Mouse (Mus musculus): ENCODE data around the gene Olfr547. TPM values are rescaled to one million over a fixed set of nuclear protein-coding genes. Genes with fewer than 3 reads are reported as not detected.

Gene Olfr547
- polyA plus RNA-seq, 1 experiment from 2014 or later, result not detected

DNA sequence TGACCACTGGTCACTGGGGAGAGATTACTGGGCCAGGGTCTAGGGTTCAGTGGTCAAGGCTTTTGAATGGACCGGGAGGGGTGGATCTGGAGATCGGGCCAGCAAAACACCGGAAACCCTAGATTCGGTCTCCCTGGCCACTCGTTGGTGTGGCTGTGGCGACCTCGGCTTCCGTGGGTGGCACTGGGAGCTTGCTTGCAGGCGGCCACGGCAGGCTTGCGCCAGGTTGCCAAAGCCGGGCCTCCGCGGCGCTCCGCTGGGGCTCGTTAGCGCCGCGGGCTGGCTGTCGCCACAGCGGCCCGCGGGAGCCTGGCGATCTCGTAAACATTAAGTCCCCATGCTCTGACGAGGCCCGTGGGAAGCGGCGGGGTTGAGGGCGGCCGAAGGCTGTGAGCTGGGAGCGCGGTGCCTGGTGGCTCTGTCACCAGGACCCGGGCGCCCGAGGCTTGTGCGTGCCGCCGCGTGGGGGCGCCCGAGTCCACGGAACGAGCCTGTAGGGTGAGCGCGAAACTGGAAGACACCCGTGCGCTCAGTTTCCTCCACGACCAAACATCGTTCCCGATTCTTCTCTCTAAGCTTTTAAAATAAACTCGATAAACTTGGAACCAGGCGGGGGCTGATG, 21.6 kb upstream of the Olfr547 start:
- Histone ChIP-seq H3K4me1 (replicated peaks) (peaks cover 18% of the 10 kb centered on the region), H3K4me2 (peak overlapping the region; percentile 76), H3K9me3 (replicated peaks) (no peaks in the 10 kb centered on the region), H3K9ac (peak overlapping the region; percentile 62), H3K4me3 (replicated peaks) (peak overlapping the region; percentile 52), H3K27ac (no peak overlapping the region), H3K36me3 (no peaks in the 10 kb centered on the region), H3K27me3 (peaks cover 14% of the 10 kb centered on the region)
- DNase-seq (peak; percentile 53), ATAC-seq (ENCODE audit: low read depth) (peak; percentile 86)
- 1% methylated on average over 54 of the region's 54 CpGs for WGBS (ENCODE audit: insufficient replicate concordance)

DNA sequence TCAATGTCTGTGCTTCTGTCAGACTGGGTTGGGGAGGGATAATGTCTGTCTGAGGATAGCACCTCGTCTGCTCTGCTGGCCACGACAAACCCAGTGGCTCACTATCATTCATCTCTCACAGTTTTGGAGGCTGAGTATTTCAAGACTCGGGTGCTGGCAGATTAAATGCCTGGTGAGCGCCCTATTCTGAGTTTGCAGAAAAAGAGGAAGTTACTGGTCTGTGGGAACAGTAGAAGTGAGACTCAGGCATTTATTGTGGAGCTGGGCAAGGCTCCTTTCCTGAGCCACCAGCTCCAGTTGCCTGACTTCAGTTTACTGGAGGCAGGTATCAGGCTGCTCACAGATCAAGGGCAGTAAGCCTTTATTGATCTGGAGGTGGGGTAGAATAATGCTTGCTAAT, 20.4 kb upstream of the Olfr547 start:
- Histone ChIP-seq H3K4me2 (no peak overlapping the region), H3K27ac (no peak overlapping the region), H3K9me3 (replicated peaks) (no peaks in the 10 kb centered on the region), H3K27me3 (peaks cover 14% of the 10 kb centered on the region), H3K4me1 (replicated peaks) (peaks cover 18% of the 10 kb centered on the region), H3K36me3 (no peaks in the 10 kb centered on the region), H3K9ac (no peak overlapping the region), H3K4me3 (replicated peaks) (no peak overlapping the region)
- WGBS (ENCODE audit: insufficient replicate concordance), result 14% methylated on average over 4 of the region's 4 CpGs
- ATAC-seq (ENCODE audit: low read depth) (no peak), DNase-seq (no peak)

DNA sequence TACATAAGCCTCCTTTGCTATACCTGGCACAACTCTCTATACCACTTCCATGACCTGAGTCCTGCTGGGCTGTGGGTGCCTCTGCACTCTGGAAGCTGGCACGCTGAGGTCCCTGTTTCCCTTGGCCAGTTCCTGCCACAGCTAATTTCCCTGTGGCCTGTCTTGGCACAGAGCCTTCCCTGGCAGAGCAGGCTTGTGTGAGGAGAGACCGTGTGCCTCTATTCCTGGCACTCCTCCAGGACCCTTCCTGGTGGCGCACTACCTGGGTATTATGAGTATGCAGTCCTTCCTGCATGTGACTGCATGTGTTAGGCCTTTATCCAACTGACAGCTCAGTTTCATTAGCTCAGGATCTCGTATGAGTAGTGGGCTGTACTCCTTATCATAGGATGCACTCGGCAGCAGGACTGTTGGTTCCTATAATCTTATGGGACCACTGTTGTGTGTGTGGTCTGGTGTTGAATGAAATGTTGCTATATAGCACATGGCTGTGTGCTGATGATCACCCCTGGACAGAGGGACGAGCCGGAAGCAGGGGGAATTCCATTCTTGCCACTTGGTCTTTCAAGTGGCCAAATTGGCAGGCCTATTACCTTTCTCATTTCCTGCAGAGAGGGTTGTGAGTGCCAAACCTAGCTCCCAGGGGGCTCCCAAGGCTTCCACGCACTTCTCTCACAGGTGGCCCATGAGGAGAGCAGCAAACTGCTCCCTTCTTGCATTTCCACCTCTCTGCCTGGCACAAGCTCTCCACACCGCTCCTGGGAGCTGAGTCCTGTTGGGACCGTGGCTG, 18.1 kb upstream of the Olfr547 start:
- H3K9ac ChIP-seq, result no peak overlapping the region
- no peak overlapping the region for H3K4me2 ChIP-seq
- H3K36me3 ChIP-seq, result no peaks in the 10 kb centered on the region
- ATAC-seq (ENCODE audit: low read depth) (no peak), DNase-seq (no peak)
- H3K27ac ChIP-seq, result no peak overlapping the region
- peaks cover 18% of the 10 kb centered on the region for H3K4me1 ChIP-seq (replicated peaks)
- peaks cover 13% of the 10 kb centered on the region for H3K27me3 ChIP-seq
- no peak overlapping the region for H3K4me3 ChIP-seq (replicated peaks)
- WGBS (ENCODE audit: insufficient replicate concordance), result 49% methylated on average over 10 of the region's 10 CpGs
- no peaks in the 10 kb centered on the region for H3K9me3 ChIP-seq (replicated peaks)

DNA sequence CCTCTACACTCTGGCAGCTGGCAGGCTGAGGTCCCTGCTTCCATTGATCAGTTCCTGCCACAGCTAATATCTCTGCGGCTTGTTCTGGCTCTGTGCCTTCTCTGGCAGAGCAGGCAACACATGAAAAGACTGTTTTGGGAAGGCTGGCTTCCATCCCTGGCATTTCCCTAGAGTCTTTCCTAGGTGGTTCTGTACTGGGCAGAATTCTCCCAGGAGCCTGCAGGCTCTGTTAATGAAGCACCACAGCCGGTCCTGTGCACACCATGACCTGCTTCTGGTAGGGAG, 17.6 kb upstream of the Olfr547 start:
- Histone ChIP-seq H3K27ac (no peak overlapping the region), H3K27me3 (peaks cover 11% of the 10 kb centered on the region), H3K9me3 (replicated peaks) (no peaks in the 10 kb centered on the region), H3K4me3 (replicated peaks) (no peak overlapping the region), H3K36me3 (no peaks in the 10 kb centered on the region), H3K4me1 (replicated peaks) (peaks cover 18% of the 10 kb centered on the region), H3K9ac (no peak overlapping the region), H3K4me2 (no peak overlapping the region)
- ATAC-seq (ENCODE audit: low read depth) (no peak), DNase-seq (no peak)
- WGBS (ENCODE audit: insufficient replicate concordance), result 59% methylated on average over 2 of the region's 2 CpGs

DNA sequence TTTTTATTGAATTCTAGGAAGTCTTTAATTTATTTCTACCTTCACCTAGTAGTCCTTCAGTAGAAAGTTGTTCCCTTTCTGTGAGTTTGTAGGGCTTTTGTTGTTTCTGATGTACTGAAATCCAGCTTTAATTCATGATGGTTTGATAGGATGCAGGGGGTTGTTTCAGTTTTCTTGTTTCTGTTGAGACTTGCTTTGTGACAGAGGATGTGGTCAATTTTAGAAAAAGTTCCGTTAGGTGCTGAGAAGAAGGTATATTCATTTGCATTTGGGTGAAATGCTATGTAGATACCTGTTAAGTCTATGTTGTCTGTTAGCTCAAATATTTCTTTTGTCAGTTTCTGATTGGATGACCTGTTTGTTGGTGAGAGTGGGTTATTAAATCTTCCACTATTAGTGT, 5.5 kb upstream of the Olfr547 start:
- Histone ChIP-seq H3K27me3 (no peaks in the 10 kb centered on the region), H3K36me3 (no peaks in the 10 kb centered on the region), H3K27ac (no peak overlapping the region), H3K4me3 (replicated peaks) (no peak overlapping the region), H3K9me3 (replicated peaks) (no peaks in the 10 kb centered on the region), H3K4me1 (replicated peaks) (no peaks in the 10 kb centered on the region), H3K4me2 (no peak overlapping the region), H3K9ac (no peak overlapping the region)
- ATAC-seq (ENCODE audit: low read depth) (no peak), DNase-seq (no peak)
- WGBS (ENCODE audit: insufficient replicate concordance), result 43% methylated on average over 1 of the region's 1 CpGs

DNA sequence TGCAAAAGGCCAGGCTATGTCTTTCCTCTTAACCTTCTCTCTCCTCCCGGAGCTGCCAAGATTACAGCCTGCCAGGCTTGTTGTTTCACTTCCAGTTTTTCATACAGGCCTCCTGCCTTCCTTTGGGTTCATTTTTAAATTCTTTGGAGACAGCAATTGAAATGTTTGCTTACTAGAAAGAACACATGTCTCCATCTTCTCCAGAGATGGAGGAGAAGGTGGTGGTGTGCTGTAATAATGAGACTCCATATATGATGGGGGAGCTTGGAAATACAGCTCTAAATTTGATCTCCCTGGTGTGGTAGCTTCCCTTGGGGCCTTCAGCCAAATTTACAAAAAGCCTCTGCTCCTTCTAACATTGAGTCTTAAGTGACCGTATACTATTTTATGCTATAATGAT, 6.0 kb downstream of the Olfr547 start, which contains the start of gene Olfr548-ps1:
TSS of gene Olfr548-ps1 (plus strand) at position 301 of the 400 bp plus-strand sequence.
- Histone ChIP-seq H3K4me1 (replicated peaks) (no peaks in the 10 kb centered on the region), H3K36me3 (no peaks in the 10 kb centered on the region), H3K4me3 (replicated peaks) (no peak within 1 kb of the TSS), H3K4me2 (no peak within 1 kb of the TSS), H3K27me3 (no peaks in the 10 kb centered on the region), H3K9ac (no peak within 1 kb of the TSS), H3K27ac (no peak within 1 kb of the TSS), H3K9me3 (replicated peaks) (no peaks in the 10 kb centered on the region)
- WGBS (ENCODE audit: insufficient replicate concordance), result 65% methylated on average over 2 of the region's 2 CpGs
- ATAC-seq (ENCODE audit: low read depth) (no peak), DNase-seq (no peak)

DNA sequence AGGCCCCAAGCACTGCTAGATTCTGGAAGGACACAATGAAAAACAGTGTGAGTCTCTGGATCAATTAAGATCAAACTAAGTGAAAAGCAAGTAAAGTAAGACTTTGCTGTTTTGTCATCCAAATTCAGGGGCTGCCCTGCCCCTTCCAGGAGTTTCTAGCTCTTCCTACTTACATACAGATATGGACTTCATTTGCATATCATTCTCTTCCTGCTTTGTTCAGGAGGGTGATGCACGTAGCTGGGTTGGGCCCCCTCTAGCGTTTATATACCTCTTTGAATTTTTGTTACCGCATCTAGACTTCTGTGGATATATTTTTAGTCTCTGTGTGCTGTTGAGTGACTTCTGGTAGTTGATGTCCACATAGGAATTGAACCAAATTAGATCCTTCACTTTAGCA, 6.7 kb downstream of the Olfr547 start:
- H3K9ac ChIP-seq, result no peak overlapping the region
- 29% methylated on average over 3 of the region's 3 CpGs for WGBS (ENCODE audit: insufficient replicate concordance)
- no peak overlapping the region for H3K4me3 ChIP-seq (replicated peaks)
- no peak overlapping the region for H3K27ac ChIP-seq
- H3K4me1 ChIP-seq (replicated peaks), result no peaks in the 10 kb centered on the region
- DNase-seq, result no peak
- no peaks in the 10 kb centered on the region for H3K36me3 ChIP-seq
- no peak for ATAC-seq (ENCODE audit: low read depth)
- no peaks in the 10 kb centered on the region for H3K9me3 ChIP-seq (replicated peaks)
- no peaks in the 10 kb centered on the region for H3K27me3 ChIP-seq
- no peak overlapping the region for H3K4me2 ChIP-seq

DNA sequence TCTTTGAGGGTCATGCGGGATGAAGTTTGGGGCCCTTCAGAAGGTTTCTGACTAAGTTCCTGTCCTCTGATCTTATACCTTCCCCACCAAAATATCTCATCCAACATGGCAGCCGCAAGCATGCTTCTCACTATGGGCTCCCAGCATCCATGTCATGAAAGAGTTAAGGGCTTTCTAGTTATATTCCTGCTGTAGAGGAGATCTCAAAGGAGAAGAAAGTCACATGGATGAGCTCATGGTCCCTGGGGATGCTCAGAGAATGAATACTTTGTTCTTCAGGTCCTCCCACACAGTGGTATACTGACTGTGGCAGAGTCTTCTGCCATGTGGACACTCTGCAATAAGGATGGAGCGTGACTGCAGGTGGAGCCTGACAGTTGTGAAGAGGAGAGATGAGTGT, 15.0 kb downstream of the Olfr547 start, which contains the start of gene Olfr549:
TSS of gene Olfr549 (plus strand) at position 301 of the 400 bp plus-strand sequence.
- ATAC-seq (ENCODE audit: low read depth) (no peak), DNase-seq (no peak)
- 67% methylated on average over 3 of the region's 3 CpGs for WGBS (ENCODE audit: insufficient replicate concordance)
- H3K27me3 ChIP-seq, result no peaks in the 10 kb centered on the region
- no peak within 1 kb of the TSS for H3K9ac ChIP-seq
- H3K4me3 ChIP-seq (replicated peaks), result no peak within 1 kb of the TSS
- no peaks in the 10 kb centered on the region for H3K36me3 ChIP-seq
- H3K9me3 ChIP-seq (replicated peaks), result no peaks in the 10 kb centered on the region
- H3K4me2 ChIP-seq, result no peak within 1 kb of the TSS
- no peak within 1 kb of the TSS for H3K27ac ChIP-seq
- H3K4me1 ChIP-seq (replicated peaks), result no peaks in the 10 kb centered on the region

DNA sequence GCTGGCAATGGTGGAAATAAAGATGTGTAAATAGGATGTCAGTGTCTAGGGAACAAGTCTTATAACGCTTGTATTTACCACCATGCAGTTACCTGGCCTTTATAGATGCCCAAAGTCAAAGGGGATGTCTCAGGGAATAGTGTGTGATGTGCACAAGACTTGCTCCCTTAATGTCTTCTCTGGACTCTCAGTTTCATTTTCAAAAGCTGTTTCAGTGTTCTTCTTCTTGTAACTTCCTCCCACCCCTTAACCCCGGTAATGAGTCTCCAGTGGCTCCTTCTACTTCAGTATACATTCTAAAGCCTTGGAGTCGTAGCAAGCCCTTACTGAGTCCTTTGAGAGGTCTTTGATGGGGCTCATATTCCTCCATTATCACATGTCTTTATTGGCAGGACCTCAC, 18.7 kb downstream of the Olfr547 start:
- no peak for ATAC-seq (ENCODE audit: low read depth)
- no peak overlapping the region for H3K27ac ChIP-seq
- no peaks in the 10 kb centered on the region for H3K27me3 ChIP-seq
- 51% methylated on average over 3 of the region's 3 CpGs for WGBS (ENCODE audit: insufficient replicate concordance)
- no peaks in the 10 kb centered on the region for H3K9me3 ChIP-seq (replicated peaks)
- H3K4me2 ChIP-seq, result no peak overlapping the region
- no peak overlapping the region for H3K4me3 ChIP-seq (replicated peaks)
- no peaks in the 10 kb centered on the region for H3K4me1 ChIP-seq (replicated peaks)
- H3K36me3 ChIP-seq, result no peaks in the 10 kb centered on the region
- H3K9ac ChIP-seq, result no peak overlapping the region
- no peak for DNase-seq

DNA sequence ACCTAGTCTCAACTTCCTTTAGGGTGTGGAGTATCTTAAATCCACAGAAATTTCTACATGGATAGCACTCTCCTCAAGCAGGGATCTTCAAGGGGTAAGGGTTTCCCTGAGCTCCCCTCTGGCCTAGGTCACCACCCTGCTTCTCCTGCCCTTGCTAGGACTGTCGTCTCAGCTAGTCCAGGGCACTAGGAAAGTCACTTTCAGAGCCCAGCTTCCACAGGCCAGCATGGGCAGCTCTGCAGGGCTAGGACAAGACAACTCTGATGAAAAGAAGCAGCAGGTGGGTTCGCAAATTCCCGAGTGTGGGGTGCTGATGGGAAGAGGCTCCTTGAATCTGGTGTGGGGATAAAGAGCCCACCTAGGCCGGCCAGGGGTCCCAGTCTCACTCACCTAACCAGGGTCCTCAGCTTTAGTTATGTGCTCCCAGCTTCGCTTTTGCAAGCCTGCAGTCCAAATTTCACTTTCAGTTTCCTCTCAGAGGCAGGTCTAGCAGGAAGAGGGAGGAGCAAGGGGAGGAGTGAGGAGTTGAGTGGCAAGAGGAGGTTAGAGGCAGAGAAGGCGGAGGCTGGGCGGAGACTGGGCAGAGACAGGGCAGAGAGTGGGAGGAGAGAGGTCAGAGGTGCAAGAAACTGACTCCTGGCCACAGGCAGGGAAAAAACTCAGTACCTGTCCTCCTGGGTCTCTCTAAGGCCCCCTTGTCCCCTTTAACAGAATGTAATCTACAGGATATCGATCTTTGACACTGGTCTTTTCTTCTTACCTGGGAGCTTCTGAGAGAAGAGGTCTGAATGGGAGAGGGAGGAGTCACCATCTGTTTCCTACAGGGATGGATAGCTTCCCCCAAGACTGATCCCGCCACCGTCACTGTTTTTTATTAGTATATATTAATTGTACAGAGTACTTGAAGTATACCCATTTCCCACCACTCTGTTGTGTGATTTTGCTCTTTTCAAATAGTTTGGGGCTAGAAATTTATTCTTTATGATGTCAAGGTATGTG, 30.7 kb downstream of the Olfr547 start, which contains the start of gene Trim21:
TSS of gene Trim21 (minus strand) at position 488 of the 999 bp plus-strand sequence.
- H3K4me1 ChIP-seq (replicated peaks), result peaks cover 19% of the 10 kb centered on the region
- peak within 1 kb of the TSS; percentile 60 for H3K27ac ChIP-seq
- H3K36me3 ChIP-seq, result no peaks in the 10 kb centered on the region; the same call in 1 of the 2 replicates
- DNase-seq (peak; percentile 88), ATAC-seq (ENCODE audit: low read depth) (peak; percentile 100)
- 5% methylated on average over 10 of the region's 10 CpGs for WGBS (ENCODE audit: insufficient replicate concordance)
- peak within 1 kb of the TSS; percentile 77 for H3K9ac ChIP-seq
- no peaks in the 10 kb centered on the region for H3K9me3 ChIP-seq (replicated peaks)
- peak within 1 kb of the TSS; percentile 85 for H3K4me2 ChIP-seq
- peak within 1 kb of the TSS; percentile 75 for H3K4me3 ChIP-seq (replicated peaks)
- H3K27me3 ChIP-seq, result no peaks in the 10 kb centered on the region

DNA sequence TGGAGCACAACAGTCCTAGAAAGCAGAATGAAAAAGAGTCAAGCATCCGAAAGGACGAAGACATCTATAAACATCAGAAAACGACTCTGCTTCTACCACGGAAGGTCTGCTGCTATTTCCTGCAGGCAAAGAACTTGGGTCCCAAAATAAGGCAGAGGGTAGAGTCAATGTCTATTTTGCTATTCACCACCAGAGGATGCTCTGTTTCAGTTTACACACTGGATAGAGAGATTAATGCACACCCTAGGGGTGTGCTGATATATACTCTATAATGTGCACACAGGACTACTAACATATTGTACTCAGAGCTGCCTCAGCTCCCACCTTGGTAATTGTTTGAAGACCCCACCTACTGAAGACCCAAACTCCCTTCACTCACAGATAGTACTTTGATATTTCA, 31.7 kb downstream of the Olfr547 start:
- DNase-seq (no peak), ATAC-seq (ENCODE audit: low read depth) (no peak)
- no peak overlapping the region for H3K9ac ChIP-seq
- H3K36me3 ChIP-seq, result no peaks in the 10 kb centered on the region
- WGBS (ENCODE audit: insufficient replicate concordance), result 71% methylated on average over 4 of the region's 4 CpGs
- no peak overlapping the region for H3K4me3 ChIP-seq (replicated peaks)
- no peaks in the 10 kb centered on the region for H3K27me3 ChIP-seq
- no peak overlapping the region for H3K27ac ChIP-seq
- H3K4me2 ChIP-seq, result no peak overlapping the region
- peaks cover 19% of the 10 kb centered on the region for H3K4me1 ChIP-seq (replicated peaks)
- no peaks in the 10 kb centered on the region for H3K9me3 ChIP-seq (replicated peaks)
